Mouse (Mus musculus) forebrain, embryonic 16.5 days (tissue): ENCODE results near the gene Xpot. TPM values are rescaled to one million over a fixed set of nuclear protein-coding genes. Genes with fewer than 3 reads are reported as not detected.
A peak's percentile ranks its signal among the peaks of the same experiment; 100 is the strongest.

Experiments used
- ATAC-seq: fragments of 200-750 bp; cut with Nextera tagmentation; 2 replicates; pipeline ENCODE4 v1.8.0; 2017; ENCODE audit warnings: mild to moderate bottlenecking, moderate library complexity
- H3K27ac ChIP-seq: fragments of 300-500 bp; sonication (generic); 2 replicates; pipeline ENCODE4 v1.5.1; 2014; ENCODE audit warnings: low read length, control low read depth
- H3K27me3 ChIP-seq: fragments of 300-500 bp; sonication (generic); replicated peaks from 2 replicates; pipeline ENCODE4 v1.6.1; 2014; ENCODE audit warnings: low read length; ENCODE audit not compliant: control insufficient read depth, insufficient read depth
- H3K36me3 ChIP-seq: fragments of 300-500 bp; sonication (generic); 2 replicates; pipeline ENCODE4 v1.6.1; 2014; ENCODE audit not compliant: control insufficient read depth, insufficient read depth
- H3K4me1 ChIP-seq: fragments of 300-500 bp; sonication (generic); replicated peaks from 2 replicates; pipeline ENCODE4 v1.6.1; 2014; ENCODE audit warnings: low read length; ENCODE audit not compliant: control insufficient read depth, insufficient read depth
- H3K4me2 ChIP-seq: fragments of 300-500 bp; sonication (generic); 2 replicates; pipeline ENCODE4 v1.6.1; 2014; ENCODE audit warnings: mild to moderate bottlenecking, low read length, control low read depth
- H3K4me3 ChIP-seq: fragments of 300-500 bp; sonication (generic); replicated peaks from 2 replicates; pipeline ENCODE4 v1.5.1; 2014; ENCODE audit warnings: mild to moderate bottlenecking, low read length, control low read depth
- H3K9ac ChIP-seq: fragments of 300-500 bp; sonication (generic); replicated peaks from 2 replicates; pipeline ENCODE4 v1.6.1; 2014; ENCODE audit warnings: low read depth, low read length, control low read depth
- H3K9me3 ChIP-seq: fragments of 300-500 bp; sonication (generic); 2 replicates; pipeline ENCODE4 v1.6.1; 2016; ENCODE audit warnings: low read length; ENCODE audit not compliant: control insufficient read depth
- WGBS: fragments of 180-500 bp; shearing (Covaris S2); extraction: QIAGEN DNeasy Blood & Tissue Kit; methylation state at CpG from one replicate; pipeline ENCODE4 v1.1.7; 2014; 5-methylcytosine and 5-hydroxymethylcytosine counted together
- polyA plus RNA-seq: library from polyadenylated mRNA; unstranded; fragments of >200 nt; fragmentation: Nextera tagmentation; extraction: Ambion mirVana; gene quantifications from 2 replicates; pipeline ENCODE4 v1.2.1, GENCODE M21; 2015

Xpot gene
- polyA plus RNA-seq, result 38.4 and 49.3 TPM in 2 replicates

DNA sequence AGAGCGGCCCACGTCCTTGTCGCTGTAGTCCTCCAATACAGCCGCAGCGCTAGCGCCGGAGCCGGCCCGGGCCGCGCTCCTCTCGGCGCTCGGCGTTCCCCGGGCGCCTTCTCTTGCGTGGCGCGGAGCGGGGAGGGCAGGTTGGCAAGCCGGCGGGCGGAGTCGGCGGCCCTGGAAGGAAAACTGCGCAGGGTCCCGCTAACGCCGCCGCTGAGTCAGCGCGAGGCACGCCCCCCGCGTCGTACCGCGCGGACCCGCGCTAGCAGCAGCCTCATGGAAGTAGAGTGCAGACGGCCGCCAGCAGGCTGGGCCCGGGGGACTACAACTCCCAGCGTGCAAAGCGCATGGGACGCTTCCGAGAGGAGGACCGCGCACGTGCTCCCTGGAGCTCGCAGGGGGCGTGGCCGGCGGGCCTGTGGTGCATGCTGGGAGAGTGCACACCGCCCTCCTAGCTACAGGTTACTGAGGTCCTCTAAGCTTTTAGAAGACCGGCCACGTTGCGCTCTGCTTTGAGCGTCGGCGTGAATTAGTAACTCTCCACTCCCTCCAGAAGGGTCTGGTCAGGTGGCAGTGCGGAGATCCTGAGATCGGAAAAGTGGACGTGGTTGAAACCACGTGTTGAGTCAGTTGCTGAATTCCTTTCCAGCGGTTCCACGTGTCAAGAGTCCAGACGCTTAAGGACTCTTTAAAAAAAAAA is at the start of gene Xpot:
Gene Xpot (minus strand): TSS at position 147 of the 697 bp plus-strand sequence.
- no peaks in the 10 kb centered on the region for H3K9me3 ChIP-seq
- ATAC-seq, result peak; percentile 100
- H3K4me3 ChIP-seq, result peak within 1 kb of the TSS; percentile 94
- WGBS, result under 1% methylated on average over 70 of the region's 70 CpGs
- H3K36me3 ChIP-seq, result peaks cover 5% of the 10 kb centered on the region; the same call in 1 of the 2 replicates
- peak within 1 kb of the TSS; percentile 88 for H3K9ac ChIP-seq
- H3K4me2 ChIP-seq, result peak within 1 kb of the TSS; percentile 79
- H3K27ac ChIP-seq, result peak within 1 kb of the TSS; percentile 89
- no peaks in the 10 kb centered on the region for H3K27me3 ChIP-seq
- H3K4me1 ChIP-seq, result peaks cover 13% of the 10 kb centered on the region

DNA sequence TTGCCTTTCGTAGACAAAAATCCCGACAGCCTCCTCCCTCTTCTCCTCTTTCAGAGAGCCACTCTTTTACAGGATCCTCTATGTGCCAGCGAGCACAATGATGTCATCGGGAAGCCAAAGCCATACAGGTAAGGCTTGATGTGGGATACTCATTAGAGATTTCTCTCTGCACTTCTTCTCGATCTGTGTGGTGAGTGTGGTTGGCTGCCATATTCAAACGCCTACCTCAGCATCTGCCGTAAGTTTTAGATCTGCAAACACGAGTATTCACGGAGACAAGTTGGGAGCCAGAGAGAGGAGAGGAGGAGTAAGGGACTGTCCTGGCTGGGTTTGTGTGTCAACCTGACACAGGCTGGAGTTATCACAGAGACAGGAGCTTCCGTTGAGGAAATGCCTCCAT is 43.0 kb upstream of the Xpot start:
- no peaks in the 10 kb centered on the region for H3K36me3 ChIP-seq
- no peak overlapping the region for H3K4me2 ChIP-seq
- no peaks in the 10 kb centered on the region for H3K9me3 ChIP-seq
- no peak overlapping the region for H3K9ac ChIP-seq
- no peak for ATAC-seq
- no peaks in the 10 kb centered on the region for H3K27me3 ChIP-seq
- H3K4me1 ChIP-seq, result no peaks in the 10 kb centered on the region
- no peak overlapping the region for H3K4me3 ChIP-seq
- 88% methylated on average over 10 of the region's 10 CpGs for WGBS
- H3K27ac ChIP-seq, result no peak overlapping the region

DNA sequence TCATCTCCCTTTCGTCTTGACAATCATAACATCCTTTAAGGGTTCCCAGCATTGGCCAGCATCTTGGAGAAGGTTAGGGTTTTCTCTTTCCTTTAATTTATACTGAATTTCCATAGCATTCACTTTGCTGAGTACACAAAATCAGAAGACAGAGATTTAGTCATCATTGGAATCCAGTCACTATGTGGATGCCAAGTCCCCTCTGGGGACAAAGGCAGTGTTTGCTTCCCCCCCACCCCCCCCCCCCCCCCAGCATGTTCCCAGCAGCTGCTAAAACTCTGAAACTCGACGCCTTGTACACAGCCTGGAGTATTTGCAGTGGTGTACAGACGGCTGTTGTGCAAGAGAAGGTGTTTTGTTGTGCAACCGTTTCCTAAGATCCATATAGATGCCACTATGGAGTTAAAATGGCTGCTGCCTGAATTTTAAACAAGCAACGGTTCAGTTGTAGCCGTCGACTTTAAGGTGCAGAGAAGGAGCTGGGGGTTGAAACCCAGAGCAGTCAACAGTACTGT is 39.6 kb upstream of the Xpot start:
- H3K4me1 ChIP-seq, result no peaks in the 10 kb centered on the region; the same call in 1 of the 2 replicates
- no peak overlapping the region for H3K4me2 ChIP-seq
- ATAC-seq, result no peak
- H3K27me3 ChIP-seq, result no peaks in the 10 kb centered on the region
- no peak overlapping the region for H3K27ac ChIP-seq
- H3K9ac ChIP-seq, result no peak overlapping the region
- WGBS, result 71% methylated on average over 8 of the region's 8 CpGs
- no peak overlapping the region for H3K4me3 ChIP-seq
- H3K36me3 ChIP-seq, result no peaks in the 10 kb centered on the region
- no peaks in the 10 kb centered on the region for H3K9me3 ChIP-seq

DNA sequence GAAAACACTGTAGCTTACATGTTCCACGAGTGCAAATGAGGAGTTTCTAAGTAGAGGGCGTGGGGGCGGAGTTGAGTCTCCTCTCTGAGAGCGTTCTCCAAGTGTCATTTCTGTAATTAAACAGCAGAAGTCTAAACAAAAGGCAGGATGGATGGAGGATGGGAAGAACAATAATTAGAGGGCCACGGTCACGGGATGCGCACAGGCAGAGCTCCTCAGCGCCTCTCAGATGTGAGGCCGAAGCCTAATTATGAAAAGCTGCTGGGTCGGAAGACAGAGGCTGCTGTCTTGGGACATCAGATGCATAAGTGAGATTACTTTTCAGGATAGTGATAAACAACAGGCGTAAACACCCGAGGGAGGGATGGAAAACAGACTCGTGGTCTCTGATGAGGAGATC is 37.5 kb upstream of the Xpot start:
- no peaks in the 10 kb centered on the region for H3K36me3 ChIP-seq
- no peak overlapping the region for H3K9ac ChIP-seq
- H3K27ac ChIP-seq, result no peak overlapping the region
- ATAC-seq, result 0 out of 2 replicates have a peak, but pooled peaks have one; percentile 12
- 35% methylated on average over 13 of the region's 13 CpGs for whole genome bisulfite sequencing
- H3K4me2 ChIP-seq, result no peak overlapping the region
- H3K27me3 ChIP-seq, result no peaks in the 10 kb centered on the region
- no peaks in the 10 kb centered on the region for H3K9me3 ChIP-seq
- no peak overlapping the region for H3K4me3 ChIP-seq
- H3K4me1 ChIP-seq, result no peaks in the 10 kb centered on the region; the same call in 1 of the 2 replicates

DNA sequence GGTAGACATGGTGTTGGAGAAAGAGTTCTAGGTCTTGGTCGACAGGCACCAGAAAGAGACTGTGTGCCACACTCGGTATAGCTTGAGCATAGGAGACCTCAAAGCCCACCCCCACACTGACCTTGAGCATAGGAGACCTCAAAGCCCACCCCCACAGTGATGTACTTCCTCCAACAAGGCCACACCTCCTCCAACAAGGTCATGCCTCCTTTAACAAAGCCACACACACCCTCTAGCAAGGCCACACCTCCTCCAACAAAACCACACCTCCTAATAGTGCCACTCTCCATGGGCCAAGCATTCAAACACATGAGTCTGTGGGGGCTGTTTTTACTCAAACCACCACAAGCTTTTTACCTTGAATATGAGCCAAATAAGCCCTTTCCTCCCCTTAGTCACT is 36.6 kb upstream of the Xpot start:
- H3K4me2 ChIP-seq, result no peak overlapping the region
- H3K36me3 ChIP-seq, result no peaks in the 10 kb centered on the region
- H3K4me1 ChIP-seq, result no peaks in the 10 kb centered on the region; the same call in 1 of the 2 replicates
- no peak overlapping the region for H3K27ac ChIP-seq
- H3K9ac ChIP-seq, result no peak overlapping the region
- ATAC-seq, result no peak
- H3K9me3 ChIP-seq, result no peaks in the 10 kb centered on the region
- 93% methylated on average over 2 of the region's 2 CpGs for WGBS
- no peaks in the 10 kb centered on the region for H3K27me3 ChIP-seq
- H3K4me3 ChIP-seq, result no peak overlapping the region

DNA sequence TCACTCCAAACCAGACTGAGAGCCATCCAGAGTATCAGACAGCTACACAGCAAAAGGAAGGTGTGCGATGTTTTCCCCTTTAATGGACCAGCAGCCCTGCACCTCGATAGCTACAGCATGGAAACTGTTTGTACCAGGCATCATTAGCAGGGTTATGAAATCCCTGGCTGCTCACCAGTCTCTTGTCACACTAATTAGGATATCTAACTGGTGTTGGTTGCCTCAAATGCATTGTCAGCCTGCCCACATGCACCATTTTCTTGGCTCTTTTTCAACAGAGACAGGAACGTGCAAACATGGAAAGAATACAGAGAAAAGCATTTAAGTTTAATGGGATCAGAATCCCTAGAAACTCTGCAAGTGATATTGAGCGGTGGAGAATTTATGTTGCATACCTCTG is 29.8 kb upstream of the Xpot start:
- ATAC-seq, result peak; percentile 33; the same call in 1 of the 2 replicates
- no peak overlapping the region for H3K27ac ChIP-seq
- 60% methylated on average over 4 of the region's 4 CpGs for WGBS
- H3K9ac ChIP-seq, result no peak overlapping the region
- no peaks in the 10 kb centered on the region for H3K27me3 ChIP-seq
- H3K36me3 ChIP-seq, result no peaks in the 10 kb centered on the region
- no peak overlapping the region for H3K4me3 ChIP-seq
- H3K4me2 ChIP-seq, result no peak overlapping the region
- H3K4me1 ChIP-seq, result no peaks in the 10 kb centered on the region
- no peaks in the 10 kb centered on the region for H3K9me3 ChIP-seq

DNA sequence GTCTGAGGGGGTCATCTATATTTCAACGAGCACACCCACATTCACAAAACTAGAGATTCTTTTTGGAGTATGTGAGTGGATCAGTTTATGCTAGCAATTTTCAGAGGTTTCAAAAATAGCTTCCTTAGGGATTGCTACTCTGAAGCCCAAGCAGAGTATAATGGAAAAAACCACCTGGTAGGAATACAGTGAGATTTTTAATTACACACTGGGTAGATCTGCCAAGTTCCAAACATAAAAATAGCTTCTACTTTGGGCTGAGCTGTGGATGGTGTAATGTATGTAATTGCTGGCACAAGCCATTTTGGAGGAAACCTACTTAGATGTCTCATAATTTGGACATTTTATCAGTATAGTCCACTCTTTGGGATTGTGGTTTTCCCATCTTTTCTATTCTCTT is 26.9 kb upstream of the Xpot start:
- Histone ChIP-seq H3K27me3 (no peaks in the 10 kb centered on the region), H3K4me2 (no peak overlapping the region), H3K27ac (no peak overlapping the region), H3K4me3 (no peak overlapping the region), H3K9me3 (no peaks in the 10 kb centered on the region), H3K36me3 (no peaks in the 10 kb centered on the region), H3K9ac (no peak overlapping the region), H3K4me1 (no peaks in the 10 kb centered on the region)
- WGBS, result 83% methylated on average over 1 of the region's 1 CpGs
- no peak for ATAC-seq

DNA sequence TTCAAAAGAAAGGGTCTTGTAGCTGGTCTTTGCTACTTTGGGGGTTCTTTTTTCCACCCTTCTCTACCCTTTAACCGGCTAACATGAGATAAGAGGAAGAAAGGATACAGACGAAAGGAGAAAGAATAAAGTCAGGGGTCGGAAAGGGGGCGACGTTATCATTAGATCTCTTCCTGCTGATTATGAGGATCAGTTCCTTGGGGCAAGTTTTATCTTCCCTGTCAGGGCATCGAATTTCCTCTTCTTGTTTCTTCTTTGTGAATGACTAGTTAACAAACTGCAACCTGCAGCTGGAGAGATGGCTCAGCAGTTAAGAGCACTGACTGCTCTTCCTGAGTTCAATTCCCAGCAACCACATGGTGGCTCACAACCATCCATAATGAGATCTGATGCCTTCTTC is 20.2 kb upstream of the Xpot start:
- peaks cover 11% of the 10 kb centered on the region for H3K4me1 ChIP-seq
- no peak overlapping the region for H3K27ac ChIP-seq
- no peak for ATAC-seq
- H3K4me3 ChIP-seq, result no peak overlapping the region
- no peaks in the 10 kb centered on the region for H3K36me3 ChIP-seq
- no peak overlapping the region for H3K9ac ChIP-seq
- no peaks in the 10 kb centered on the region for H3K9me3 ChIP-seq
- WGBS, result 78% methylated on average over 6 of the region's 6 CpGs
- peaks cover 22% of the 10 kb centered on the region for H3K27me3 ChIP-seq
- no peak overlapping the region for H3K4me2 ChIP-seq

DNA sequence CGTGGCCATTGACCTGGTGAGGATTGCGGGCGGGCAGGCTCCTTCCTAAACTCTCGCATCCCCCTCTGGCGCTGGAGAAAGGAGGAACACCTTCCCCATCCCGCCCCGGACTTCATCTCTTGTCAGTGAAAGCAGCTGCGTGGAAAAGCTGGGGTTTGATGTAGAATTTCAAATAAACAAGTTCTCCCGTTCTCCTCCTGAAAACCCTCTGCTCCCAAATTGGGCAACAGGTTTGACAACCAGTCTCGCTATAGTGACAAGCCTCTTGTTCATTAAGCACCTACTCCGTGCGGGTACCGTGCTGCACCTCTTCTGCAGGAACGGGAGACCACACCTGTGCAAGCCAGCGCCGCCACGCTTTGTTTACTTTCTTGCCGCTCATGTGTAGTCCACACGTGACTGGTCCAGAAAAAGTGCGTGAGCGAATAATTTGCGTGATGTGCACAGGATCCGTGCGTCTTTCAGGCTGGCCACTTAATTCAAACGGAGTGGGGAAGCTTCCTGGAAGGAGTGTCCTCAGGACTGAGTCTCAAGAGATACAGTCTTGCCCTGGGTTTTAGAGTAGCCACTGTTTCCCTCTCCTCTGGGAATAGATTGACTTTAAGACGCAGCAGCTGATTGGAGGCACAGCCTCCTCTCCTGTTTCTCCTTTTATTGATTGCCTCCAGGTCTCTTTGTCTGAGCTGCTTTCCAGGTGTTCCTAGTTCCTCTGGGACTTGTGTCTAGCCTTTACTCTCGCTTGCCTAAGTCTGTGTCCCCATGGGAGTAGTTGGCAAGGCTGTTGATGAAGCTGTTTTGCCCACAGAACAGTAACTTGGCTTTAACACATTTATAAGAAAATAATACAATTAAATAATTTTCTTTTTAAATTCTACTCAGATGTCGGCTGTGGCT is 16.2 kb upstream of the Xpot start:
- H3K9me3 ChIP-seq, result no peaks in the 10 kb centered on the region

More for the DNA sequence above, 16.2 kb upstream of the Xpot start:
- peaks cover 15% of the 10 kb centered on the region for H3K4me1 ChIP-seq
- ATAC-seq, result no peak; the same call in 1 of the 2 replicates
- peaks cover 28% of the 10 kb centered on the region for H3K27me3 ChIP-seq
- H3K27ac ChIP-seq, result no peak overlapping the region
- peak overlapping the region; percentile 57 for H3K9ac ChIP-seq
- peak overlapping the region; percentile 55 for H3K4me3 ChIP-seq
- peak overlapping the region; percentile 95 for H3K4me2 ChIP-seq
- WGBS, result 5% methylated on average over 28 of the region's 28 CpGs
- no peaks in the 10 kb centered on the region for H3K36me3 ChIP-seq
